Mouse (Mus musculus) Muller cell, postnatal 12 days (primary cell): ENCODE results near the gene Mecom.
"Not testable (repeated sequence)": the region's sequence is repeated elsewhere in the genome, so short reads cannot be mapped to it uniquely, and the experiment has no call there.

Source experiments
- DNase-seq: peaks from one replicate; pipeline ENCODE4 v3.0.0-alpha.2; 2015; ENCODE audit errors: inconsistent ontology term

Mecom gene

DNA sequence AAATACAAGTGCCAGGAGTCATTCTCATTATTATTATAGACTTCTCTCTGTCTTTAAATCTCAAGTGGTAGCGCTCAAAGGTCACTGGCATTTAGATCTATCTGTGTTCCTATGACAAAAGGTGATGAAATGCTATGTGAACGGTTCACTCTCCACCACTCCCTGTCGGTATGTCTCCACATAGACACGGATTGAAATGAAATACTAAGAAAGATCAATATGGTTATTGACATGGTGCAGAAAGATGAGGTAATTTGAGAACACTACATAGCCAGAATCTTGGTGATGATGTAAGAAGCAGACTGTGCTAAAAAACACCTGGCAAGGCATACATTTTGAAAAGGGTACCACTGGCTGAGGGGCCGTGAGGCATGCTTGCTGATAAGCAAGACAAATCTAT is 294.1 kb downstream of the Mecom start:
- DNase-seq = no peak

DNA sequence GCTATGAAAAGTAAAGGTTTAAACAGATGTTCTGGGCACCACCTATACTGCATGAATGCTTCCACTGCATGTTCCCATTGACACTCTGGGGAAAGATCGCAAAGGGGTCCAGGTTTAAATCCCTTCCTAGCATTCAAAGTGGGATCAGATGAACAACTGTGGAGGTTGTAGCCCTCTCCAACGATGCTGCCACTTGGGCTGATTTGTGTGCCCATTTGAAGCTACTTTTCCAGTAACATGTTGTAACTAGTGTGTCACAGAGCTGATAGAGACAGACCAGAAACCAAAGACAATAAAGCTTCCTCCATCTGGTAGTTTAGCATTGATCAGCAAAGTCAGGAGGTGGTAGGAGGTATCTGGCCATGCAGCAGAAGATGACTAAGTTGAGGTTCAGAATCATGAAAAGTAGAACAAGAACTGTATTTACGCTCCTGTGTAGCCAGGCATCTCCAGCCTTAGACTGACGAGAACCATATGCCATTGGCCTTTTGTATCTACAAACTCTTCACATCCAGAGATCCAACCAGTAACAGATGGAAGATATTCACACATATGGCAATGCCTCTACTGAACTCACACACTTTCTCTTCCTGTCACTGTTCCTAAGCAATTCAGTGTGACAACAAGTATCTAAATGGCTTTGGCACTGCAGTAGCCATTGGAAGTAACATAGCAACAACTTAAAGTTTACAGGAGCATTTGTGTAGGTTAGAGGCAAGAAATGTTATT is 299.0 kb downstream of the Mecom start:
- no peak for DNase-seq

DNA sequence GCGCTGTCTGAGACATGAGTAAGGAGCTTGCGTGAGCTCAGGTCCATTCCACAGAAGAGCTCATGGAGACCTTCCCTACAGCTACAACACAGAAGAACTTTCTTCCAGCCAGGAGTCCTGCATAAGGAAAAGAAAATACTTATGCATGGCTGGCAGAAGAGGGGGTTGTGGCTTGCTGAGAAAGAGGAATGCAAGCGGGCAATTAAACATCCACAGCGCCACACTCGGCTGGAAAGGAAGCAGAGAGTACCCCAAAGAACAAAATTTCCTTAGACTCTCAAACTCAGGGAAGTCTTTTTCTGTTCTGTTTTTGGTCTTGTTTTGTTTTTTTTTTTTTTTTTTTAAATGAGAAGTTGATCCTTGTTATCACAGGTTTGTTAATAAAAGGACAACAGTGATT is 300.6 kb downstream of the Mecom start:
- no peak for DNase-seq

DNA sequence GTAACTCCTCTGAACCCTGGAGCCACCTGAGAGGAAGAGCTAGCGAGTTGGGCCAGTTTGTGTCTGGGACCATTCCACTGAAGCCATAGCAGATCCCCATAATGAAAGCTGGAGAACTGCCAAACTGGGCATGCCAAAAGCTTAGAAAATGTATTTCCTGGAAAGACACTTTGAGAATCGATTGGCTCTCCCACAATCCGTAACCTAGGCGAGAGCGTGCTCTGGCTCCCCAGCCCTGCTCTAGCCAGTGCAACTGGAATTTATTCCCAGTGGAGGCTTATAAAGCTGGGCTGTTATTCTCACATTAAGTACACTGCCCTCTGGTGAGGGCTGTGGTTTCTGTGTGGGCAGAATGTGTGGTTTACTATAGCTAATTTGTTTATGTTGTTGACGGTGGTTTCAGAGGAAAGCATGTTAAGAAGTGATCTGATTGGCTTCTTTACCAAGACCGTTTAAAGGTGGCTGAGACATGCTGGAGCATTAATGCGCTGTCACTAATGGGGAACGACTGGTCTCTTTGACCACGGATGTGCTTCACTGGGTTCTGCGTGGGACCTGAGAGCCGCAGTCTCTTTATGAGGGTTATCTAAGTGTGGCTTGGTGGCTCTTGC is 301.3 kb downstream of the Mecom start:
- DNase-seq = no peak

DNA sequence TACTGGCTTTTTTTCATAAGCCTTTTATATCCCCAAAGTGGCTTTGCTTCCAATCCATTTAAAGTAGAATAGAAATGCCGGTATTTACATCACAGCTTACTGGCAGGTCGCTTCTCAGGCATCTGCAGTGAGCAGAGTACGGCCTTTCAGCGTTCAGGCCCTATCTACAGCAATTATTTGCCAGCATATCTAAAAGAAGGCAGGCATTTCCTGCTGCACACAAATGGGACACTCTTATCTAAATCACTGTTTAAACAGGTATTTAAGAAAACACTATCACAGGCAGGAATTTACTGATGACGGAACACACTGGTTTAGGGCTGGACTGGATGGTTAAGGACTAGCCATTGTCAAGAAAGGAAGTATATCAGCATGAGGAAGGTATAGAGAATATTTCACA is 301.9 kb downstream of the Mecom start:
- DNase-seq = no peak

DNA sequence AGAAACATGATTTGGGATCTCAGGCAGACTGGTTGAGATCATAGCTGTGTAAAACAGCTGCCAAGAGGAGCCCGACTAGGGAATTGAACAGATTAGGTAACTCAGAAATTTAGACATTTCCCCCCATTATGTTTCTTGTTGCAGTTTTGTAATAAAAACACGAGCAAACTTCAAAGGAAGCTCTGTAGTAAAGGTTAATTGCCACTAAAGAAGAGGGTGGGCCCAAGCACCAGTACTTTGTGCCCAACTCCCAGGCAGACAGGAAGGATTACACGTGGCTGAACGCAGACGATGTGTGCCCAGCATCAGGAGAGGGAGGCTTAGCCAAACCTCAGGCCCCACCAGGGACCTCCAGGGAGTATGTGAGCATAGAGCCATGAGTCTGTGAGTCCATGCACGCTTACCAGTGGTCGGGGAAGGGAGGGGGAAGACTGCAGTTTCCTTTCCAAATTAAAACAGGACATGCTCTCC is 303.4 kb downstream of the Mecom start:
- no peak for DNase-seq

DNA sequence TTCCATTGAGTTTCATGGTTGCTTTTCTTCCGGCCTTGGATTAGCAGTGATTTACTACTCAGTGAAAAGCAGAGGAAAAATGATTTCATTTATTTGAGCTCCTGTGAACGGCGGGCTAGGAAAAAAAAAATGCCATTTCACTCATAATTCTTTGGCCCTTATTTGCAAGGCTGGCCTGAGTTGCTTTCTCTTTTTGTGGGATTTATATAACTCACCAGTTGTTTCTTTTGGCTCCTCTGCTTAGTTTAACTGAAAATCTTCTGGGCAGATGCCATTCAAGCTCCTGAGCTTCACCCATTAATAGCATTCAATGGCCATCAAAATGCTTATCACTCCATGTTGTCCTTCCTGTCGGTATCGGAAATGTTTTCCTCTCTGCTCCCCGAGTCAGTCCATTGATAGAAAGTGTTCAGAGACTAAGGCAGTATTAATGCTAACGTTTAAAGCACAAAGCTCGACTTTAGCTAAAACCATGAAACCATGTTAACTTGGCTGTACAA is 304.0 kb downstream of the Mecom start:
- no peak for DNase-seq

DNA sequence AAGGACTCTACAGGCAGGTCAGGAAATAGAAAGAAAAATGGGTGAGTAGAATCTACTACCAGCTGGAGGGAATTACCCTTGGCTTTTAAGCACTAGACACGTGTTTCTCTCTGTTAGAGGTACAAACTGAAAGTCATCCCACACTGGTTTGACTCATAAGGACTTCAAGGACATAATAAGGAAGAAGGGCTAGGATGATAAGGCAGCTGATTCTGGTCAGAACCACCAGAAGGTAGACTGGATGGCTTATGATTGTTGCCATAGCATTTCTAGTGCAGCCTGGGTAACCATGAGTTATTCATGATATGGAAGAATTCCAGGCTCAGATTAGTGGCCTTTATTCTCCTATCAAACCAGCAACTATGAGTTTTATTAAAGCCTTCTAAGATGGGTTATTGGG is 308.4 kb downstream of the Mecom start:
- no peak for DNase-seq

DNA sequence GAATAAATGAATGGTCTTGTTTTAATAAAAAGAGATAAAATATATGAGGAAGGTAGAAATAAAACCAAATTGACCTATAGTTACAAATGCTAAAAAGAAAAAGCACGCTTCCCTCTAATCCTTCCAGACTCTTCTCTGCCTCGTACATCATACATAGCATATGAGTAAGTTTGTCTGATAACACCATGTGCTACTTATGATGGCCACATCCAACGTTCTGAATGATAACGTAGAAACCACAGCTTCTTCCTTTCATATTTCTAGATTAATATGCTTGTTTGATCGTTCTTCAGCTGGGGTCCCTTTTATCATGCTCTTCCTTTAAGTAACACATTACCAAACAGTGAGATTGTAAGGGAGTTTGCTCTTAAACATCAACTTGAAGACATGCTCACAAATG is 310.3 kb downstream of the Mecom start:
- DNase-seq = no peak

DNA sequence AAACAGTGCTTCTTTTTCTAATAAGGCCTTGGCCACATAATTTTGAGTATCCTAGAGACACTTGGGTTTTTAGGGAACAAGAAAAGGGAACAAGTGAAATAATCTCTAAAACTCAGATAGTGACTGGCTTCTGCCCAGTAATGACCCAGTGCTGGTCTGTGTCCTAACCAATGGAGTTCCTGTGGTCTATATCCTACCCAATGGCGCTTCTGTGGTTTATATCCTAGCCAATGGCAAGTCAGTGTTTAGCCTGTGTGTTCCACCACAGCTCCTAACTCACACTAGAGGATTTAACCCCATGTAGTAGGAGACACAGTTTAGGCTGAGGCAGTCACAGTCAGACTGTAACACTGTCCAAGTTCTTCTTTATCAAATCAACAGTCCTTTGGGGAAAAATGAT is 313.8 kb downstream of the Mecom start:
- no peak for DNase-seq

DNA sequence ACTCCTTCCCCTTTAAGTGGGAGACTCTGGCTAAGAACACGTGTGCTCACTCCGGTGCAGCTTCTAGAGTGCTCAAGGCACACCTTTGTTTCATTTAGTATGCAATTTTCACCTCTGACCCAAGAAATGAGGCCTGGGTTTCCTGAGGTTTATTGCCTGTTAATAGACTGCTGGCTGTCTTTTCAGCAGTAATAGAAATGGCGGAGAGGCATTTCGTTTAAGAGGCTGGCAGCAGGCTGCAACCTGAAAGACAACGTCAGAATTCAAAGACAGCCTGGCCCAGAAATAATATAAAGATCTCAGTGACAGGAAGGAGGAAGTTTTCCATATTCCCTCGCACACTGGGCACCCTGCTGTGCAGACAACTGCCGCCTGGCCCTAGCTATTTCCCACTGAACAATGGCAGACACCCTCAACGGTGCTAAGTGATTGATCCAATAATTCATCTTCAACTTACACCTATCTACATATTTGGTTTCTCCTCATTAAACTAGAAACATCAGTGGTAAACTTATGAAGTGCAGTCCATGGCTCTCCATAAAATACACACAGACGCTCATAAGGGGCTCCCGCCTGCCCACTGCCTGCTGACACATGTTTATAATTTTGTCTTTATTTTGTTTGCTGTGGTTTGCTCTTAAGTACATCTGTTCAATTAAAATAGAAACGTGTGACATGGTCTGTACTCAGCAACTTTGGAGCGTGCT is 319.7 kb downstream of the Mecom start:
- DNase-seq = no peak

DNA sequence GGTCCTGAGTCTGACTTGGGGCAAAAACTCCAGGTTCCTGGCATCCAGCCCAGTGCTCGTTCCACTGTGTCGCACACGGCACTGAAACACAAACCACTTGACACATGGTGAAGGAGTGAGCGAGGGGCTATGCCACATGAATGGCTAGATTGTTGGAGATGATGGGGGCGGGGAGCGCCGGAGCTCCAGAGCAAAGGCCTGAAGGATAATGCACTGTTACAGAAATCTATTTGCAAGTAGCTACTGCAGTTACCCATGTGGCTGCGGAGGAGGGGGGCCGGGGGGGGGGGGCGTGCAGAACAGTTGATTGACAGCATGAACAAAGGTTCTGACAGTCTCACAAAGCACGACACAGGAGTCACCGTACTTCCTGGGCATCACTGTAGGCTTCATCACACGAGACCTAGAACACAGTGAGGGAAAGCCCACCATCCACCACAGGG is 320.9 kb downstream of the Mecom start:
- peak; percentile 17 for DNase-seq

DNA sequence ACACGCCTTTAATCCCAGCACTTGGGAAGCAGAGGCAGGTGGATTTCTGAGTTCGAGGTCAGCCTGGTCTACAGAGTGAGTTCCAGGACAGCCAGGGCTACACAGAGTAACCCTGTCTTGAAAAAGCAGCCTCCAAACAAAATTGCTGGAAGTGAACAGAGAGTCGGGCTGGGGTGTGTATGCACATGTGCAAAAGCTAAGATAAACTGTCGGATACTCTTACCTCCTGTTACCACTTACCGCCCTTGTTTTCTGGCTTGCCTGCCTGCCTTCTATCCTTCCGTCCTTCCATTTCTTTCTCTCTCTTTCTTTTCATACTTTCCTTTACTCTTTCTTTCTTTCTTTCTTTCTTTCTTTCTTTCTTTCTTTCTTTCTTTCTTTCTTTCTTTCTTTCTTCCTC is 322.6 kb downstream of the Mecom start:
- DNase-seq = not testable (repeated sequence)

DNA sequence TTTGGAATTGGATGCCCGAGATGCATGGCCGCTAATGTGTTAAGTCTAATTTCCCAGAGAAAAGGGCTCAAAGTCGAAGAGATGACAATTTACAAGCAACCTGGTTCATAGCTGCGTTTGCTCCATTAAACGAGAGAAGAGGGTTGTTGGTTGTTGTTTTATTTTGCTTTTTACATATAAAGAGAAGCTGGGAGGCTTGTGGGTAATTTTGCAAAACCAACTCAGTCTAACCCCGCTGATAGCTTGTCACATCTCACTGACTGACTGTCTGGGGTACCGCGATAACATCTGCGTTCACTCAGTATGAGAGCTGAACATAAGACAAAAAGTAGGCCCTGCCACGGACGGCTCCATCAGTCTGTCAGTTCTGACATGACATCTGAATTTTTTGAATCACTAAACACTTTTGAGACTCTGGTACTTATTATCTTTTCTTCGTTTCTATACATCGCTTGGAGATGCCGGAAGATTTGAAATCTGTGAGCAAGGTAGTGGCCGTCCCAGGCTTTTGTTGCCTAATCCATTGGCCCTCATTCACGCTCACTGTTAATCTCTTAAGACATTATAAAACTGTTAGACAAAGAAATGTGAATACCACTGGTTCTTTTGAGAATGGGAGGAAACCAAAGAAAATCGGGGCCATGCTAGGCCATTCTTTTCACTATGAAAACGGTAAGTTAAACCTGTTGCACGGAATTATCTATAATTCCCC is 327.0 kb downstream of the Mecom start:
- no peak for DNase-seq

DNA sequence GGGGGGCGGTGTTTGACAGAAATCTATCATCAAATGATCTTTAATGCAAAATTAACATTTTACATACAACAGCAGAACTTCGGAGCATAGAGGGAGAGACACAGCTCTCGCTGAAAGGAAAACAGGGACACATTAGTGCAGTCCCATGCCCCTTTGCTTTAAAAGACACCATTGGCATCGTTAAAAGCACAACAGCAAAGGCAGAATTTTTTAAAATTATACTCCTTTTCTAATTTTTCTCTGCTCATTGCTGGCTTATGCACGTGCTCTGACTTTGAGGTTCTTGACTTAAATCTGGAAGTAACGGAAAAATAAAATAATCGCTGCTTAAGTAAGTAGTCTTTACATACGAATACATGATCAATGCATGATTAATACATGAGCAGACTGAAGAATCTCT is 327.9 kb downstream of the Mecom start:
- no peak for DNase-seq

DNA sequence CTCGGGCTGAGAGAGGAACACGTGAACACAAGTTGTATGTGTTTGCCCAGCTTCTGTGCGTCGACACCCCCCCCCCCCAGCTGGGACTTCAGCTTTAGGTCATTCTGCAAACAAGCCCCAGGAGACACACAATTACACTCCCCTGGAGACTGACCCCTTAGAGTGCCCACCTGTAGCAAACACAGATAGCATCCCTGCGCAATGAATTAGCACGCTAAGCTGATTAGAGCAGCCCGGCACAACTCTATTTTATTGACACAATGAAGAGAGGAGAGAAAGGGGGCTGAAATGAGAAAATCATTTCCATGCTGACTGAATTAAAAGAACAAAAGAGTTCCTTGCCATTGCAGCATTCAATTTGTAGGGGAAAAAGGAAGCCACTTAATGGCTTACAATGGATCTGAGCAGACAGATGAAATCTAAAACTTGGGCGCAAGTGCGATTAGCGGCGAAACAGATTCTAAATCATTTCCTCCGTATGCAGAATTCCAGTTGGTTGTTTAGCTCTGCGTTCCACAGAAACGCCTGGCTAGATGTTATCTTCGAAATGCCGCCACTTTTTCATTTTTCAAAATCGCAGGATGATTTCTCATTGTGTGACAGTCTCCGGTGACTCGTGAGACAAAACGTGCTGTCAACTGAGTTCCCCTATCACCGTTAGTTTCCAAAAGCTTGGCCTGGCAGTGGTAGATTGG is 328.5 kb downstream of the Mecom start:
- peak; percentile 9 for DNase-seq

DNA sequence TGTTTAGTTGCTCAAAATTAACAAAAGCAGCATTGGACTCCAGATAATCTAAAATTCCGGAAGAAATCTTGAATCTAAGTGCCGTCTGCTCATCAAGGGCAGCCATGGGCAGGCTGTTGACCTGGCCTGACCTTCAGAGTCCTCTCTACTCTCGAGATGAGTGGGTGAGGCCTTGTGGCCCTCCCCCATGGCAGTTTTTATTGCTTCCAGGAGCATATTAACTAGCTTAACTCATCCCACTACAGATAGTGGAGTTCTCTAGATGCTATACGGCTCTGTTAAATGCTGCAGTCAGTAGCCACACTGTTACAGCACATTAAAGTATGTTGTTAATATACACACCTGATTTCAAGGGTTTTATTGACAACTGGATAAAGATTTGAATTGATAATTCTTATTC is 333.2 kb downstream of the Mecom start:
- DNase-seq = no peak

DNA sequence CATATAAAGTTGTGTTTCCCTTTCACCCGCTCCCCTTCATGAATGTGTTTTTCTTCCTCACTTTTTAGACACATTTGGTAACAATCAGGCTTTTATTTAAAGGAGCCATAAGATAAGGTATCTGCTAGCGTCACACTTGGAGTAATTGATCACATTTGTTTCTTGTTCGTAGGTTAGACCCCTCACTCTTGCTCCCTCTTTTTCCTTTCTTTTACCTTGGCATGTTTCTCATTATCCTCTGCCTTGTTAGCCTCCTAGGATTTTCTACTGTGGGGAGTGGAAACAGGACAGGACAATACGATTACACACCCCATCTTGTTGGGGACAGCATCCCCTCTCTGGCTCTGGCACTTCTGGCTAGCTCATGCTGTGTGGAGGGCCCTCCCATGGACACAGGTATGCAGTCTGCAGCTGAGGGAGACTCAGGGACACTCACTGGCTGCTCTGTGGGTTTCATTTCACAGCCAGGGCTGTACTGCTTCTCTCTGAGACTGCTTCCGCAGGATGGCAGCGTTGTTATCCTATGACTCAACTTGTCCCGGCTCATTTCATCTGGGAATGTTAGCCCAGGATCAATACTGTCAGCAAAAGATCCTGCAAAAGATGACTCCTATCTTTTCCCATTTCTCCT is 334.2 kb downstream of the Mecom start:
- peak; percentile 14 for DNase-seq

DNA sequence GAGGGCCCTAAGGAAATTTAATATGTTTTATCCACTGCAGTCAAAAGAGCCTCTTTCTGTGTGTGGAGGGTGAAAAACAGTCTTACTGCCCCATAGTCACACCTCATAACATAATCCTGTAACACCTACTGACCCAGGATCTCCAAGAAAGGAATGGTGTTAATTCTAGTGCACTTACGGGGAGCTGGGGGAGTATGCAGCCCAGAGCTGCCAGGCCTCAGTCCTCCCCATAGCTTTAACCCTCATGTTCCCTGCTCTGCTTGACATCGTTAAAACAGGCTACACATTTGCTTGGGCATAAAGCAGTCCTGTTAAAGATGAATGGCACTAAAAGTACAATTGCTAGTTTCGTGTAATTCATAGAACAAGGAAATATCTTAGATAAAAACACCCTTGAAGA is 335.0 kb downstream of the Mecom start:
- DNase-seq = no peak

DNA sequence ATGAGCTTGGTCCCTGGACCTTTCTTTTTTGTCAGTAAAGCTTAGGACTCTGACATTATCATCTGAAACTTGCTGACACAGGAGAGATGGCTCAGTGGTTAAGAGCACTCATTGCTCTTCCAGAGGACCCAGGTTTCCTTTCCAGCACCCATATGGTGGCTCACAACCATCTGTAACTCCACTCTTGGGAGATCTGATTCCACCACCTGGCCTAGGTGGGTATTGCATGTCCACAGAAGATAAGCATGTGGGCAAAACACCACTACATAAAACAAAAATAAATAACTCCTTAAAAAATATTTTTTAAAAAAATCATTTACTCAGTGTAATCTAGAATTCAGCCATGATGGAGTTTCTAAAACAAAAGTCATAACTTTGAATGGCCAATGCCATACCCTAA is 338.7 kb downstream of the Mecom start:
- no peak for DNase-seq

DNA sequence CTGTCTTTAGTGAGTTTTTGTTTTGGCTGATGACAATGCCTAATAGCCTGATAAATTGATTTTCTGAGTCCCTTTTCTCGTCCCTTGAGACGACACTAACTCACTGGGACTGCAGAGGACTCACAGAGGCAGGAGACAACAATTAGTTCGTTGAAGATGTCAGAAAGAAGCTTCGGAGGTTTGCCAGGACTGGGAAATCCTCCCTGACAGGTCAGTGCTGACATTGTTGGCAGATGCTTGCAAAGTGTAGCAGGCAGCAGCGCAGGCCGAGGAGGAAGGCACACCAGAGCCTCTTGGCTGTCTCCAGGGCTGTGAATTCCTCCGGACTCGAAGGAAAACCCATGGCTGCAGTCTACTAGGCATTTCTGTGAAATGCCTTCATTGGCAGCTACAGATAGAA is 339.9 kb downstream of the Mecom start:
- DNase-seq = peak; percentile 55
